Mouse (Mus musculus): Measurements from ENCODE around the gene Tanc1.

The Tanc1 gene

GRCm38 (mm10) chr2:59889699-59890098 is 277.9 kb downstream of the Tanc1 start:
- DNase-seq (ENCODE audit: low spot score), result no peak
